Mouse (Mus musculus) left cerebral cortex, adult 18-20 months (tissue): Measurements from ENCODE around the gene Arf3. TPM values are rescaled to one million over a fixed set of nuclear protein-coding genes. Genes with fewer than 3 reads are reported as not detected.
"Not testable (repeated sequence)": the region's sequence is repeated elsewhere in the genome, so short reads cannot be mapped to it uniquely, and the experiment has no call there.

Source experiments
- DNase-seq, 2 experiments: peaks; one replicate each; pipeline ENCODE4 v3.0.0; 2021 to 2022; ENCODE audit warnings: low spot score in 2 of 2, mixed read lengths in 1 of 2
- total RNA-seq, 2 experiments: library from RNA; stranded (reverse); gene quantifications; 2 replicates each; pipeline ENCODE4 v1.2.3; 2021

Gene Arf3
- total RNA-seq, 2 experiments from 2014 or later, result 724 to 773 TPM

GRCm38 (mm10) chr15:98765929-98766328 is 2.9 kb upstream of the Arf3 start:
- no peak for DNase-seq

GRCm38 (mm10) chr15:98762201-98762621 is 803 bp downstream of the Arf3 start:
- peak; percentile 72 to 80 for DNase-seq

DNA sequence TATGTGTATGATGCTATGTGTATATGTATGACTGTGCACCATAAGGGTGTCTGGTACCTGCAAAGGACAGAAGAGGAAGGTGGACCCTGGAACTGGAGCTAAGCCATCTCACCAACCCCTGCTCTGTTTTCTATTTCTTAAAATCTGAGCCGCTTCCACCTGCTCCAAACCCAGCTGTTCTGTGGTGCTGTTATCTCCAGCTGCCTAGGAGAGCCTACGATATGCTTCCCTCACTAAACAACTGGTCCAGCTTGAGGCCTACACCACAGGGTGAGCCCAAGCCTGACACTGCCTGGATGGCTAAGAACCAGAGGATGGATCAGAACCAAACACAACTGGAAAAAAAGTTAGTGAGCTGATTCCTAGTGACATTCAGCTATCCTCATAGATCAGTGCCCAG is 8.9 kb downstream of the Arf3 start:
- no peak for DNase-seq

DNA sequence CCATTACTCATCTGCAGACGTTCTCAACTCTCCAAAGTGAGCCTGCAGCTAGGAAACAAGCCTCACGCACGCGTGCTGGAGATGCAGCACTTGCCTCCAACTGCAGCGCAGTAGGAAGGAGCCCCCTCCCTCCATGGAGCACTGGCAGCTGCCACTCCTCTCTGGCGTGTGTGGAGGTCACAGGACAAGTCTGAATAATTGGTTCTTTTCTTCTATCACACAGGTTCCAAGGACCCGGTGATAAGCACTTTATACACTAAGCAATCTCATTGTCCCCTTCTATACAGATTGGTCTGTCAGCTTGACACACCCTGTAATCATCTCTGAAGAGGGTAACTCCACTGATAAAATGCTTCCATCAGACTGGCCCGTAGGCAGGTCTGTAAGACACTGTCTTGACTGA is 10.0 kb downstream of the Arf3 start:
- DNase-seq, result no peak

DNA sequence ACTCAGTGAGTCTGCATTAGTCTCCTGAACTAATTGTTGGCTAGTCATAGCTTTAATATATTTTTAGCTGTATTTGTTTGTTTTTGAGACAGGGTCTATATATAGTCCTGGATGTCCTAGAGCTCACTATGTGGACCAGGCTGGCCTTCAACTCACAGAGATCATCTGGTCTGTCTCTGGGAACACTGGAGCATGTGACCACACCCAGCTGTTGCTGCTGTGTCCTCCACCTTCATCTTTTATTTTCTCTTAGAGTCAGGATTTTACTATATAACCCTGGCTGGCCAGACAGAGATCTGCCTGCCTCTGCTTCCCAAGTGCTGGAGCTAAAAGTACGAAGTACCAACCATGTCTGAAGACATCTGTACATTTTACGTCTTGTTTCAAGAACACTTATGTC is 13.9 kb downstream of the Arf3 start:
- no peak for DNase-seq

- DNase-seq, result no peak
Measured at GRCm38 (mm10) chr15:98747296-98747695, 15.7 kb downstream of the Arf3 start.

- peak in 1 of 2 experiments; percentile 36 for DNase-seq
Measured at GRCm38 (mm10) chr15:98746344-98746965, 16.6 kb downstream of the Arf3 start.

GRCm38 (mm10) chr15:98743863-98744262 is 19.2 kb downstream of the Arf3 start:
- DNase-seq, result not testable (repeated sequence)

DNA sequence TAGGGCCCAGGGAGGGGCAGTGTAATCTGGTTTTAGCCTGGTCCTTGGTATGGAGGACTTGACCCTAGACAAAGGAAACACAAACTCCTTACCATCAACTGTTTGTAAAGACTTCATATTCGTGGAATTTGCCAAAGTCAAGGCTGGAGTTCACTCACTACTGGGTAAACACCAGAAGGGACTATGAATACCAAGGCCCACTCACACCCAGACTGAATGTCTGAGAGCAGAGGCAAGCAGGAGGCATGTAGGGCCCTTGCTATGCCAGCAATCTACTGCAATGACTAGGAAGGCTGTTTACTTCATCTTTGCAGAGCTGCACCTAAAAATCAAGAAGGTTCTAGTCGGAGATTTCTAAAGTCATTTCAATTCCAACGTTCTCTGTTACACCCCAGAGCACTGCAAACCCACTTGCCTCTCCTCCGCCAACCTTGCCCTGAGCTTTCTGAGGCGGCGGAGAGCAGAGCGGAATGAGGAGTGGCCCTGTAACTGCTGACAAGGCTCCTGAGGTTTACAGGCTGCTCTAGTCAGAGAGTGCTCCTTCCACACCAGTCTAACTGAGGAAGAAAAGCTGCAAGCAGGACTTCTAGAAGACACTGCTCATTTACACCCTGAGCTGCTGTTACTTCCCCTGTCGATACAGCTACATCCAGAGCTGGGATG is 20.1 kb downstream of the Arf3 start:
- no peak for DNase-seq

DNA sequence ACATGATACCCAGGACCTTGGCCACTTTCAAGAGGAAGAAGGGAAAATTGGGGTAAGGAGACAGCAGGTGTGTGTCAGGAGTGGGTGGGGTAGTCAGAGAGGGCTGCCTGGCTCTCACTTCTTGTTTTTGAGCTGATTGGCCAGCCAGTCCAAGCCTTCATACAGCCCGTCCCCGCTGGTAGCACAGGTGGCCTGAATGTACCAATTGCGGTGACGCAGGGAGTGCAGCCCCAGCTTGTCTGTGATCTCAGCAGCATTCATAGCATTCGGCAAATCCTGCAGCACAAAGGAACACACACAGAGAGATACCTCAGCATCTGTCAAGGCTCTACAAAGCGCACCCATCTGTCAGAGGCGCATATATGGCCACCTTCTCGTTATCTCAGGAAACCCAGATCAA is 22.8 kb downstream of the Arf3 start:
- DNase-seq, result no peak

- DNase-seq, result no peak
Measured at GRCm38 (mm10) chr15:98738796-98739195, 24.2 kb downstream of the Arf3 start.

DNA sequence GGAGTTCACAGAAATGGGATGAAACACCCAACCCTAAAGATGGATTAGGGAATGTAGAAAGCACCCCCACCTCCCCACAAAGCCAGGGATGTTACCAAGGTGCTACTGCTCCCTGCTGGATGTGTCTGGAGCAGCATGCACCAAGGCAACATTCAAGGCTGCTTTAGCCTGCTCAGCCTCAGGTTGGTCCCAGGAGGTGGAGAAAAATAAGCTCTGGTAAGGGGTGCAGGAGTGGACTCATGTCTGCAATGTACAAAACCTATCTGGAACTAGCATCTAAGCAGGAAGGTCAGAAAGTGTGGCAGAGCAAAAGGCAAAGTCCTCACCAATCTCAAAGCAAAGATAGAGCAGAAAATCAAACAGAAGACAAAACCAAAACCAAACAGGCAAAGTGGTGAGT is 25.1 kb downstream of the Arf3 start:
- peak; percentile 32 to 34 for DNase-seq

DNA sequence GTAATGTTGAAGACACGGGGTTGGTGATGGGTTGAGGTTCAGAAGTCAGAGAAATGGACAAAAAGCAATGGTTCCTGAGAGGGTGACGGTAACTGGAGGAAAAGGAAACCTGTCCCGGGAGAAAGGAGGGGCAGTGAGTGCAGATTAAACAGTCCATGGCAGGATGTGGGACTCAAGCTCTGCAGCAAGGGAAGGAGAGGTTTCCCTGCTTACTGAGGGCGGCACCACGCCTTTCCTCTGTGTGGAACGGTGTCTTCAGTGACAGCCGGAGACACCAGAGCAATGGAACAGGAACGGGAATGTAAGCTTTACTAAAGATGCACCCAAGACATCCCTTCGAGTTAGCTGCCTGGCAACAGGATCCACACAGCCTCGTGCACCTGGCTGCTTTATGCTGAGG is 26.5 kb downstream of the Arf3 start:
- DNase-seq, result no peak

DNA sequence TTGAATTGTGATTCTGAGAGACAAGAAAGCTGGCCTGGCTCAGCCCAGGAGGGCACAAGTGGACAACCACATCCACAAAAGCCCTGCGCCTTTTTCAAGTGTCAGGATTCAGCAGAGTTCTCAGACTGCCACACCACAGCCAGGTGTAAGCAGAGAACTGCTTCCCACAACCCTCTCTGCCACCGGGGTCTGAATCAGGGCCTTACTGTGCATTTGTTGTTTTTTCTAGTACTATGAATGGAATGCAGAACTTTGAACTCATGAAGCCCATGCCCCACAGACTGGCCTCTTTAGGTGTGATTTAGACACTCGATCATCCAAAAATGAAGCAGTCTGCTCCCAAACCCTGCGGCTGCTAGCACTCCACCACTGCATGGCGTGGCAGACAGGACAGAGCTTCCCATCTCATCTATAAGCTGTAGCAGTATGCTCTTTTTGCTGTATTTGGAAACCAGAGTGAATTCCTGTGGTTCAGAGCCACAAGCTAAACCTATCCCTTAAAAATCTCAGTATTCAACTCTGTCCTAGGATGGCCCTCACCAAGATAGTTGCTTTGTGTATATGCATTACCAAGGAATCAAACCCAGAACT is 28.9 kb downstream of the Arf3 start:
- DNase-seq, result no peak

- DNase-seq, result no peak
Measured at GRCm38 (mm10) chr15:98733370-98733769, 29.6 kb downstream of the Arf3 start.

DNA sequence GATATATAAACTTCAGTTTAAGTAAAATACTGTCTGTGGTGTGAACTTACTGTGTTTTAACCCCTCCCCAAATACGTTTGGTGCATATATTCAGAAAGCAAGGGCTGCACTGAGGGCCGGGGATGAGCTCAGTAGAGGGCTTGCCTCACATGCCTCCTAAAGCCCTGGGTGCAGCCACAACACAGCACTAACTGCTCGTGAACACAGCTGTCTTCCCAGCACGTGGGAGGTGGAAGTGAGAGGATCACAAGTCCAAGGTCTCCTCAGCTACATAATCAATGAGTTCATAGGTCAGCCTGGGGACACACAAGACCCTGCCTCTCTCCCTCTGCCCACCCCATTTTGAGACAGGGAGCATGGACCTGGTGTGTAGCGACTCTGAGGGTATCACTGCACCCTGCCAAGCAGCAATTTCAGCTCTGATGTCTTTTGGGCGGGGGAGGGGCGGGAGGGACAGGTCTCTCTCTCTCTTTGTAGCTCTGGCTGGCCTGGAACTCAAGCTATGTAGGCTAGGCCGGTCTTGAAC is 30.9 kb downstream of the Arf3 start:
- DNase-seq, result no peak

DNA sequence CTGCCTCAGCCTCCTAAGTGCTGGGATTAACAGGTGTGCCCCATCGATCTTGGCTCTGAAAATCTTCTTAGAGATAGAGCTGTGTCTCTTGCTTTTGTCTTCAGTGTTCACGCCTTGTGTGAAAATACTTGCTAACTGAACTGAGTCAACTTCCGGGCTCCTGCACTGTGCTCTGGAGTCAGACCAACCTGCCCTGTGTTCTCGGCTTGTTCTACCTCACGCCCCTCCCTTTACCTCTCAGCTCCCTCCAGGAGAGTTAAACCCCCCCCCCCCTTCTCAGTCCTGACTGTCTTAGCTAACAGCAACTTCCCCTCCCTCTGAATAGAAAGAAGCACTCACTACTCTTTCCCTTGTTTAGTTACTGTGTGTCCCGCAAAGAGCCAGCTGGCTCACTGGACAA is 32.2 kb downstream of the Arf3 start:
- DNase-seq, result no peak

GRCm38 (mm10) chr15:98729791-98730545 is 33.0 kb downstream of the Arf3 start:
- DNase-seq, result no peak

GRCm38 (mm10) chr15:98728366-98728765 is 34.6 kb downstream of the Arf3 start:
- no peak for DNase-seq

DNA sequence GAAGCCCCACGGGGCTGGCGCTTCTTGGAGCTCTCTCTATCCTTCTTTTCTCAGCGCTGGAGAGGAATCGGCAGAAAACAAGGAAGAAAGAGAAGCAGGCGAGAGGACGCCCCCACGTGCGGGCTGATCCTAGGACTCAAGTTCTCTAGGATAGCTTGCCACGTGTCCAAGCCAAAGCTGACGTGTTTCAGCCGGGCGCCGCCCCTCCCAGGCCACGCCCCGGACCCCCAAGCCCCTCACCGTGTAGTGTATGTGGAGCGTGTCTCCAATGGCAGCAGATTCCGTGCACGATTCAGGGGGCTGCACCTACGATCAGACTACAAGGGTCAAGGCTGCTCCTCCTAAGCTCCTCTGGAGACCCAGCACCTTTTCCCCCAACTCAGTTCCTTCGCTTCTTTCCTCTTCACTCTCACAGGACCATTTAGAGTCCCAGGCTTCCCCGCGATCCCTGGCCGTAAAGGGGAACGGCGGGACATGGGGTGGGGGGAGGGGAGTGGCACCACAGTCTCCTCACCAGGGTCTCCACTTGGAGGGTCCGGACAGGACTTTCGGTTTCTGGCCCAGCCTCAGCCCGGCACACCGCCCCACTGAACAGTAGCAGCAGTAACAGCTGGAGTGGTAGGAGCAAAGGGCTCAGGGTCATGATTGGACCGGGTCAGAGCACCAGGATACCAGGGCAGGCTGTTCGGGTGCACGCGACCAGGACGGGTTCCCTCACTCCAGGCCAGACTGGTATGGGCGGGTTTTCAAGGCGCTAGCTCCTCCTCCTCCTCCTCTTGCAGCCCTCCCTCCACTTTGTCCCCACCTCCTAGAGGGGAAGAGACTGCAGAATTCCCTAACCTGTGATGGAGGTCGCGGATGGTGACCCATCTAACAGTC is 35.3 kb downstream of the Arf3 start, which contains the start of gene Fkbp11:
Gene Fkbp11 (minus strand): TSS at position 756 of the 879 bp plus-strand sequence.
- peak; percentile 19 to 38 for DNase-seq

DNA sequence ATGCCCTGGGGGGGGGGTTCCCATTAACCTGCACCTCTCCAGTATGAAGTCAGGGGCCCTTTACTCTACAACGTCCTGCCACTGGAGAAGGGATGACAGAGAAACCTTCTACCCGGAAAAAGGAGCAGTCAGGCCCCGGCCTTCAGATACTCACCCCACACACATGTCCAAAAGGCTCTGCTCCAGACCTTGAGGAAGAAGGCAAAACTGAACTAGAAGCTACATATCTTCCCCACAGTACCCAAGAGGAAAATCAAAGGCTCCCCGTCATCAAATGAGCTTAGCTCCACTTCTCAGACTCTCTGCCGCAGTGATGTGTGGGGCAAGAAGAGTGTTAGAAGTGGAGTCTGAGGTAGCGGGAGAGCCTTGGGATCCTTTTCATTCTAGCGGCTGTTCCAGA is 36.3 kb downstream of the Arf3 start:
- no peak for DNase-seq
